Mouse (Mus musculus) hindlimb bud, embryonic 11.5 days (tissue): ENCODE measurements around the gene Cdsn.

ENCODE experiments used
- DNase-seq: peaks from one replicate; pipeline ENCODE4 v3.0.0-alpha.2; 2012; ENCODE audit warnings: low read depth, low spot score; ENCODE audit errors: extremely low spot score

The Cdsn gene

GRCm38 (mm10) chr17:35534343-35534742 is 17.6 kb upstream of the Cdsn start:
- DNase-seq, result no peak

- no peak for DNase-seq
Measured at GRCm38 (mm10) chr17:35537421-35537820, 14.5 kb upstream of the Cdsn start.

DNA sequence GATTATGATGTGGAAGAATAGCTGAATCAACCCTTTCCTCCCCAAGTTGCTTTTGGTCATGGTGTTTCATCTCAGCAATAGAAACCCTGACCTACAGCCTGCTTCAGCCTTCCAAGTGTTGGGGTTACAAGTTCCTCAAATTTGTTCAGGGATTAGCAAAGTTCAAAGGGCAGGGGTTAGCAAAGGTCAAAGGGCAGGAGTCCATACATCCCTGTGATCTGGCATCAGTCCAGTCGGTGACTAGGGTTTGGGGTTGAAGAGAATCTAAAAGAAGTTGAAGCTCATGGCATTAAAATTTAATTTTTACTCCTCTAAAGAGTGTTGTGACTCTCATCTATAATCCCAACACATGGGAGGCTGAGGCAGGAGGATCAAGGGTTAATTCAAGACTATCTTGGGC is 13.5 kb upstream of the Cdsn start:
- DNase-seq, result no peak

GRCm38 (mm10) chr17:35539540-35539939 is 12.4 kb upstream of the Cdsn start:
- no peak for DNase-seq

DNA sequence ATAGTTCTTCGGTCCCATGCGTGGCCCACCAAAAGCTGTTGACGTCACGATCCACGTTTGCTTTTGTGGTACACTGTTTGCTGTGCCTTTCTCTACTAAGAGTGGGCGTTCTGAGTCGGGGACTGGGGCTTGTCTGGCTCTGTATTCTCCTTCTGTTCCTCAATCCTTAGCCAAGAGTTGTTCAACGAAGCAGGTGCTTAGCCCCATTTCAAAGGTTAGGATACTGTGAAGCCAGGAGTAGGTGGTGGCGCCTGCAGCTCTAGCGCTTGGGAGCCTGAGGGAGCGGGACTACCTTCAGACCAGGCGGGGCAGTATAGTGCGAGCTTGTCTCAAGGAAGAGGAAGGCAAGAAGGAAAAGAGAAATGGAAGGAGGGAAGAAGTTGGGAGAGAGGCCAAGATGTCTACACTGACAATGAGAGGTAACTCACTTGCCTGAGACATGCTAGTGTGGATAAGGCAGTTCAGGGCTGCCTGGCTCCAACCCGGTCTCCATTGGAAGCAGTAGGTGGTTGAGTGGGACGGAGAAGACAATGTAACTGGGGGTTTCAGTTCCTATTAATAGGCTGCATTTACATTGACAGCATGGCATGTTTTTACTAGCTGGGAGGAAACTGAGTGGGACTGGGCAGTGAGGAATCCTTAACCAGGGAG is 9.0 kb upstream of the Cdsn start:
- no peak for DNase-seq

- DNase-seq, result no peak
Measured at GRCm38 (mm10) chr17:35543412-35543861, 8.5 kb upstream of the Cdsn start.

DNA sequence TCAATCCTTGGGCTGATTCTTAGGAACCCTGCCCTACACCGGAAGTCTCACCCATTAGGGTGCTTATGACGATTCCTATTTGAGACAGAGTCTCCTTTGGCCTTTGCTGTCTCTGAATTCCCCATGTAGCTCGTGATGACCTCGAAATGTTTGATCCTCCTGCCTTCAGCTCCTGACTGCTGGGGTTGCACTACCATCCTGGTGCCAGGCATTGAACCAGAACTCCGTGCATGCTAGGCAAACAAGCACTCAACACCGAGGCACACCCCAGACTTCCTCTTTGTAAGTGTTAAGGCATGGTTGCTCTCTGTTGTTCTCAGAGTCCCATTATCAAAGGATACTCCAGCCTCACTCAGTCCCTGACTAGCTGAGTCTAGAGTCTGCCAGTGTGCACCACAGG is 7.9 kb upstream of the Cdsn start:
- no peak for DNase-seq

GRCm38 (mm10) chr17:35544680-35545079 is 7.2 kb upstream of the Cdsn start:
- DNase-seq, result no peak

- no peak for DNase-seq
Measured at GRCm38 (mm10) chr17:35547465-35547864, 4.5 kb upstream of the Cdsn start.

DNA sequence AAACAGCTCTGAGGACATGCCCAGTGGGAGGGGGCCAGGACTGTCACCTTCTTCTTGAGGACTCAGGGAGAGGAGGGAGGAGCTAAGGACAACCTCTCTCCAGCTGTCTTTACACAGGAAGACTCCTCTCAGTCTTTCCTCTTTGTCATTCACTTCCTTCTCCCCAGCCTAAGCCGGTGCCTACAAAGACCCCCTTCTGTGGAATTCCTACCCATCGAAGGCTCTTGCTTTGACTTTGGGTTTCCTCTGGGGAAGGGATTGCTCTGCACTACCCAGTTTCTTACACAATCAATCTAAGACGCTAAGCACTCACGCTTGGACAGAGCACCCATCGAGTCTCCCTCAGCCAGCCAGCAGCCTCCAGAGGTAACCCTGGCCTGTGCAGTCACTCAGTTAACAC is 3.3 kb upstream of the Cdsn start:
- DNase-seq, result no peak

- no peak for DNase-seq
Measured at GRCm38 (mm10) chr17:35549437-35550142, 2.3 kb upstream of the Cdsn start.

DNA sequence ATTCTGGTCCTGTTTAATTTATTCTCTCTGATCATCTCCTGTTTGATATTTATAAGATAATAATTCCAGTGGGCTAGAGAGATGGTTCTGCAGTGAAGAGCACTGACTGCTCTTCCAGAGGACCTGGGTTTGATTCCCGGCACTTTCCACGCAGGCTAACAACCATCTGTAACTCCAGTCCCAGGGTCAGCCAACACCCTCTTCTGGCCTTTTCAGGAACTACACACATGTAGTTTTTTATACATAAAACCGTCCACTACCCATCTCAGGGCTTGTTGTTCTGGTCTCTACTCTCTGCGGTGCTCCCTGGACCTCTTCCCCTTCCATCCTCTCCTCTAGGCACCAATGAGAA is 1.8 kb upstream of the Cdsn start:
- DNase-seq, result no peak

- DNase-seq, result no peak
Measured at GRCm38 (mm10) chr17:35550871-35551270, 1.1 kb upstream of the Cdsn start.

- no peak for DNase-seq
Measured at GRCm38 (mm10) chr17:35554321-35554720, 2.4 kb downstream of the Cdsn start.

GRCm38 (mm10) chr17:35554761-35555397 is 3.0 kb downstream of the Cdsn start:
- no peak for DNase-seq

- no peak for DNase-seq
Measured at GRCm38 (mm10) chr17:35556186-35556765, 4.3 kb downstream of the Cdsn start.

- no peak for DNase-seq
Measured at GRCm38 (mm10) chr17:35556812-35557211, 4.9 kb downstream of the Cdsn start.

DNA sequence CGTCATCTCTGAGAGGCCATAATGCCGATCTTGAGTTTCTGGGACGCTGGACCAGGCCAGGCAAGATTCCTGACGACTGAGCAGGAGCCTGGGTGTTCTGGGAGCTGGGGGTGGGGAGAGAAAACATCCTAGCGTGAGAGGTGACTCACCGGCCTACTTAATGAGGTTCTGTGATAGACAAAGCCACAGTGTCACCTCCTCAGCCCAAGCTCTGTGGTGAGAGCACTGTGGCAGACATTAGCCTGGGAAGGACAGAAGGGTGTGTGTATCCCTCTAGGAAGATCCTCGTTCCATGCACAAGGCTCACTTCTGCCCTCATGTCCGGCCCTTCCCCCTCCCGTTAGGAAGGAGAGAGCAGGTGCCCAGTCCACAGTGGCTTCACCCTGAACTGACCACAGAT is 5.4 kb downstream of the Cdsn start:
- no peak for DNase-seq

DNA sequence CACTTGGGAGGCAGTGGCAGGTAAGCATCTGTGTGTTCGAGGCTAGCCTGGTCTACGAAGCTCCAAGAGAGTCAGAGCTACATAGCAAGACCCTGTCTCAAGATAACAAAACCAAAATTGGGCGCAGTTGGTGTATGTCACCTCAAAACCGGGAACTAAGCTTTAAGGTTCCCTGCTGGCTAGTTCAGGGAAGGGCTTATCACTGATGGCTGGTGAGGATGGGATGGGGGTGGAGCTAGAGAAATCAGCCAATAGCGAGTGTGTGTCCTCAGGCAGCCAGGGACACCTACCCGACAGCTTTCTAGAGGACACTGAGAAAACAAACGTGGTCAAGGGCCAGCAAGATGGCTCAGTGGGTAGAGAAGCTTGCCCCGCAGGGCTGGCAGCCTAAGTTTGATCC is 6.3 kb downstream of the Cdsn start:
- no peak for DNase-seq

GRCm38 (mm10) chr17:35567150-35567549 is 15.2 kb downstream of the Cdsn start, which contains the start of gene 2300002M23Rik:
Gene 2300002M23Rik (plus strand): TSS chr17:35567450.
- no peak for DNase-seq

DNA sequence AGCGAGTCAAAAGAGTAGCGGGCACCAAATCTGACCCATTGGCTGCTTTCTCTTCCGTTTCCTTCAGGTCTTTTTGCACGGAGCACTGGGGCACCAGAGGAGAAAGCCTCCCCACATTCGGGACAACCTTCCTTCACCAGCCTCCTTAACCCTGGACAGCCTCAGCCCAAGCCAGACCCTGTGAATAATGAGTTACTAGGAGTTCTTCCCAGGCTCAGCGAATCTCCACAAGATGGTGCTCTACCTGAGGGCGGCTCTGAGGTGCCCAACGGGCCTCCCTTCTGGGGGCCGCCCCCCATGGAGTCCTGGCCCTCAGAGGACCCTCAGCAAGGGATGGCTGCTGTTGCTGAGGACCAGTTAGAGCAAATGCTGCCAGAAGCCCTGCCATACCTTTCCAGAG is 15.8 kb downstream of the Cdsn start:
- no peak for DNase-seq
